Mouse (Mus musculus) stomach, postnatal 0 days (tissue): ENCODE measurements at regions not wholly inside any gene's neighbourhood (a gene's known extent, or its start where the extent isn't known, plus 50 kb on each side); places are given as distances from the start of the nearest gene placed in this dataset.

Experiments
- CTCF ChIP-seq: IDR thresholded peaks from 2 replicates; pipeline ENCODE4 v1.5.1; 2016; ENCODE audit warnings: antibody characterized with exemption, low read depth, mild to moderate bottlenecking, moderate library complexity
- EP300 ChIP-seq: optimal IDR thresholded peaks from 2 replicates; pipeline ENCODE3; 2016; ENCODE audit warnings: antibody characterized with exemption

GRCm38 (mm10) chr5:75380340-75380739 is 194.4 kb upstream of the Kit start:
- peak; percentile 68 for TF ChIP-seq CTCF
- TF ChIP-seq EP300, result no peak
